Mouse (Mus musculus) stomach, embryonic 15.5 days (tissue): ENCODE measurements around the gene Myl6. TPM values are rescaled to one million over a fixed set of nuclear protein-coding genes. Genes with fewer than 3 reads are reported as not detected.

ENCODE experiments used
- ATAC-seq: fragments of 200-750 bp; cut with Nextera tagmentation; 2 replicates; pipeline ENCODE4 v1.8.0; 2017; ENCODE audit warnings: low read depth, moderate number of reproducible peaks, moderate TSS enrichment; ENCODE audit not compliant: insufficient read depth, low FRiP score
- H3K27ac ChIP-seq: fragments of 300-500 bp; sonication (generic); 2 replicates; pipeline ENCODE4 v1.5.1; 2015; ENCODE audit warnings: mild to moderate bottlenecking, inconsistent platforms
- H3K27me3 ChIP-seq: fragments of 300-500 bp; sonication (generic); replicated peaks from 2 replicates; pipeline ENCODE4 v1.6.1; 2015; ENCODE audit warnings: inconsistent platforms
- H3K36me3 ChIP-seq: fragments of 300-500 bp; sonication (generic); 2 replicates; pipeline ENCODE4 v1.6.1; 2015; ENCODE audit warnings: inconsistent platforms
- H3K4me1 ChIP-seq: fragments of 300-500 bp; sonication (generic); 2 replicates; pipeline ENCODE4 v1.6.1; 2015; ENCODE audit warnings: inconsistent platforms
- H3K4me2 ChIP-seq: fragments of 300-500 bp; sonication (generic); 2 replicates; pipeline ENCODE4 v1.6.1; 2015; ENCODE audit warnings: mild to moderate bottlenecking, inconsistent platforms
- H3K4me3 ChIP-seq: fragments of 300-500 bp; sonication (generic); replicated peaks from 2 replicates; pipeline ENCODE4 v1.5.1; 2015; ENCODE audit warnings: inconsistent platforms
- H3K9ac ChIP-seq: fragments of 300-500 bp; sonication (generic); 2 replicates; pipeline ENCODE4 v1.6.1; 2015; ENCODE audit warnings: inconsistent platforms
- H3K9me3 ChIP-seq: fragments of 300-500 bp; sonication (generic); 2 replicates; pipeline ENCODE4 v1.6.1; 2016; ENCODE audit warnings: inconsistent platforms
- WGBS: fragments of 180-500 bp; shearing (Covaris S2); methylation state at CpG from one replicate; pipeline ENCODE4 v1.1.7; 2015; 5-methylcytosine and 5-hydroxymethylcytosine counted together
- polyA plus RNA-seq: library from polyadenylated mRNA; unstranded; fragments of >200 nt; fragmentation: Nextera tagmentation; extraction: Ambion mirVana; gene quantifications from 2 replicates; pipeline ENCODE4 v1.2.1, GENCODE M21; 2015

Gene Myl6
- polyA plus RNA-seq, result 1,838 and 1,873 TPM in 2 replicates

DNA sequence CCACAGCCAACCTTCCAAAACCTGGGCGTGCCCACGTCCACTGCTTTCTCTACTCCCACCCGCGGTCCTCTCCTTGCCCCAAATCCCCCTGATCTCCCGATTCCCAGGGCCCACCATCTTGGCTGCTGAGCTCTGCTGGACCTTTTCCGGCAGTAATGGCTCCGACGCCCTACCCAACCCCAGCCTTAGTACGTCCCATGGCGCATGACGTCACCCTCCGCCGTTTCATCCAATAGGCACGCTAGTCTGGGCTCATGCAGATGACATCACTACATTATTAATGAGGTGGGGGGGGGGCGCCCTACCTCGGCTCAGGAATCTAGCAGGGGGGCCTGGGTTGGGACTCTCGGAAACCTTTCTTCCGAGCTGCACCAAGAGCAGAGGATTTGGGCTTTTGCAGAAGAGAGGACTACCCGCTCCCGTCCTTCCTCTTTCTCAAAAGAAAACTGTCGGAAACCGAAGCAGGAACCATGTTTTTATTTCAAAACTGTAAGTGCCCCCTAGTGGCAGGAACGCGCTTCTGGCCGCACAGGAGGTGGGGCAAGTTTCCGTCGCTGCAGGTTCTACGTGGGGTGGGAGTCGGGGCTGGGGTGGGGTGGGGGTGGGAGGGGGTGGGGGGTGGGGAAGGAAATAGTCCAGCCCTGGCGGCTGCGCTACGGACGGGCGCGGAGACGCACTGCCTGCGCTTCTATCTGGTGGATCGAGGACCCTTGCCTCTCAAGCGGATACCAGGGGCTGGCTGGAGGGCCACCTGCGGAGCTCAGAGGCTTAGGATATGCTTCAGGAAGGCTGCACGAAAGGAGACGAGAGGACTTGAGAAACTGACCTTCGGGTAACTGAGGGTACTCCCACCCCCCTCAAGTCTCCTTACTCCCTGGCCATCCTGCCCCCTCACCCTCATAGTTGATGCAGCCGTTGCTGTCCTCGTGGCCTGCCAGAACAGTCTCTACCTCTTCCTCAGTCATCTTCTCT lies at the start of gene Myl6:
Myl6 (minus strand) TSS at position 451 of the 972 bp plus-strand sequence.
- H3K9me3 ChIP-seq, result no peaks in the 10 kb centered on the region
- peaks cover 26% of the 10 kb centered on the region for H3K36me3 ChIP-seq
- WGBS, result 0% methylated on average over 45 of the region's 45 CpGs
- peak within 1 kb of the TSS; percentile 87 for H3K9ac ChIP-seq
- H3K27me3 ChIP-seq, result no peaks in the 10 kb centered on the region
- peak; percentile 90 for ATAC-seq
- peak within 1 kb of the TSS; percentile 89 for H3K4me3 ChIP-seq
- peak within 1 kb of the TSS; percentile 84 for H3K4me2 ChIP-seq
- H3K27ac ChIP-seq, result peak within 1 kb of the TSS; percentile 99
- H3K4me1 ChIP-seq, result peaks cover 47% of the 10 kb centered on the region

DNA sequence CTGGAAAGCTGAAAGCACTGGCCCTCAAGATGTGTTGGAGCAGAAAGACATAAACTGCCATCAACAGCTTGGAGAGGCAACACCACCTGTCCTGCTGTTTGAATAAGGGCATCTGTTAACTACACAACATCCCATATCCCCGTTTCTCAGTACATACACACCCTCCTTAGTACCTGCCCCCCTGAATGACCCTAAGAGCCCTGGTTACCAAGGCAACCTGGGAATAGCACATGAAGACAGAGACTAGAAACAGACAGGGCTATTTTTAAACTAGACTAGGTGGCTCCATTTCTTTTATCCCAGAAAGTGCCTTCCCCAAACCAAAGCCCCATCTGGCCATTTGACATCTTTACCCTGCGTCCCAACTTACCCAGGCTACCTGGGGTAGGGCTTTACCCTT lies 49.2 kb upstream of the Myl6 start:
- Histone ChIP-seq H3K27me3 (no peaks in the 10 kb centered on the region), H3K9ac (no peak overlapping the region), H3K4me2 (no peak overlapping the region), H3K27ac (no peak overlapping the region), H3K36me3 (peaks cover 18% of the 10 kb centered on the region), H3K9me3 (no peaks in the 10 kb centered on the region), H3K4me3 (no peak overlapping the region), H3K4me1 (no peaks in the 10 kb centered on the region)
- ATAC-seq, result no peak
- 62% methylated on average over 2 of the region's 2 CpGs for WGBS

DNA sequence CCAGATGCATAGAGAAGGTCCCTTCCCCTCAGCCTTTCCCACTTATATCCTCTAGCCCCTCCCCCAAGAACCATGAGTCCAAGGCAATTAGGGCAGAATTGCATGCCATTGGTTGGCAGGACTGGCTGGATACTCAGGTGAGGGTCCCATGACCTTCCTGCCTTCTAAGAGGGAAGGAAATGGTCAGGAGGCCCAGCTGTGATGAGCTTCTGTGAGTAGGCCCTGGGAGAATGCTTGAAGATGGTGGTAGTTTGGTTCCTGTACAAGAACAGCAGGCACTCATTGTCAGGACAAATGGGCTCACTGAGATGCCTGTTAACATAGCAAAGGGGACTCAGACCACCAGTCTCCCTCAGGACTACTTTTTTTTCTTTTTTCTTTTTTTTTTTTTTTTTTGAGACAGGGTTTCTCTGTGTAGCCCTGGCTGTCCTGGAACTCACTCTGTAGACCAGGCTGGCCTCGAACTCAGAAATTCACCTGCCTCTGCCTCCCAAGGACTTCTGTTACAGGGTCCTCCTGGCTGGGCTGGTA lies 44.5 kb upstream of the Myl6 start:
- H3K4me2 ChIP-seq, result no peak overlapping the region
- no peak overlapping the region for H3K9ac ChIP-seq
- H3K4me3 ChIP-seq, result no peak overlapping the region
- no peaks in the 10 kb centered on the region for H3K36me3 ChIP-seq
- no peaks in the 10 kb centered on the region for H3K27me3 ChIP-seq
- no peak overlapping the region for H3K27ac ChIP-seq
- 93% methylated on average over 1 of the region's 1 CpGs for WGBS
- no peaks in the 10 kb centered on the region for H3K9me3 ChIP-seq
- no peak for ATAC-seq
- H3K4me1 ChIP-seq, result peaks cover 4% of the 10 kb centered on the region; the same call in 1 of the 2 replicates

DNA sequence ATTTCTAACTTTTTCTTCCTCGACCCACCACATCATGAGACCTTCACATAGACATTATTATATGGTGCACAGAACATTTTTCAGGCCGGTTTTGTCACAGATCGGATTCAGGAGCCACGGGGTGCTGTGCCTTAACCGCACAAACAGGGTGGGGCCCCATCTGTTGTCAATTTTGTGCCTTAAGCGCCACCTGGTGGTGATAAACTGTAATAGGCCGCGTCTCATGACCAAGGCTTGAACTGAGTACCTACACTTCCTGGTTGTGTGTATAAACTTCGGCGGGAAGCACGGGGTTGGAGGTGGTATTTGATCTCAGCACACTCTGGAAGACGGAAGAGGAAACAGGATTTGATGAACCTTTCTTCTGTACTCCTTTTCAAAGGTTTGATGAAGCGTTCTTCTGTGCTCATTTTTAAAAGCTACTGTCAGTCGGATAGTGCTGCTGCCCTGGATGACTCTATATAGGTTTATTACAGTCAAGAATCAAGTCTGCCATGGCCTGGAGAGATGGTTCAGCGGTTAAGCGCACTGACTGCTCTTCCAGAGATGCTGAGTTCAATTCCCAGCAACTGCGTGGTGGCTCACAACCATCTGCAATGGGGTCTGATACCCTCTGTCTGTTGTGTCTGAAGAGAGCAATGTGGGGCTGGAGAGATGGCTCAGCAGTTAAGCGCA lies 42.5 kb upstream of the Myl6 start:
- WGBS, result 14% methylated on average over 18 of the region's 18 CpGs
- H3K4me3 ChIP-seq, result peak overlapping the region; percentile 22
- no peaks in the 10 kb centered on the region for H3K9me3 ChIP-seq
- peak; percentile 93 for ATAC-seq
- H3K4me2 ChIP-seq, result peak overlapping the region; percentile 50
- no peaks in the 10 kb centered on the region for H3K27me3 ChIP-seq
- peak overlapping the region; percentile 67 for H3K27ac ChIP-seq
- H3K4me1 ChIP-seq, result peaks cover 4% of the 10 kb centered on the region; the same call in 1 of the 2 replicates
- H3K9ac ChIP-seq, result no peak overlapping the region
- H3K36me3 ChIP-seq, result no peaks in the 10 kb centered on the region

DNA sequence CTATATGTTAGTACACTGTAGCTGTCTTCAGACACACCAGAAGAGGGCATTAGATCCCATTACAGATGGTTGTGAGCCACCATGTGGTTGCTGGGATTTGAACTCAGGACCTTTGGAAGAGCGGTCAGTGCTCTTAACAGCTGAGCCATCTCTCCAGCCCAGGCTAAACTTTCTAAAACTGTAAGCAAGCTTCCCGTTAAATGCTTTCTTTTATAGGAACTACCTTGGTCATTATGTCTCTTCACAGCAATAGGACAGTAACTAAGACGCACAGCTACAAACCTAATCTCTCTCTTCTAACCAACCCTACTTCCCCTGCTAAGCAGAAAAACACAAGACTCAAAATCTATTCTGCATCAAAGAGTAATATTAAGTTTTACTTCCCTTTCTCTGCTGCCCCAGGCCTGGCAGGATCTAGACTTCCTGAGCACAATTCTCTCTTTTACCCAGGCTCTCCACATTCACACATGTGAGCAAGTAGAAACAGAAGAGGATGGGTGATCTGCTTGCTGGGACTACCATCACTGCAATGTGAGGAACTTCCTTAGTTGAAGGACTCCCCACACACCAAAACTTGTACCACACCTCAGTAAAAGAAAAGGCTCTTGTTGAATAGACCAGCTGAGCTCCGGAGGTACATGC lies 41.8 kb upstream of the Myl6 start:
- Histone ChIP-seq H3K4me1 (peaks cover 4% of the 10 kb centered on the region; the same call in 1 of the 2 replicates), H3K4me2 (peak overlapping the region; percentile 50), H3K27ac (peak overlapping the region; percentile 67), H3K9me3 (no peaks in the 10 kb centered on the region), H3K36me3 (no peaks in the 10 kb centered on the region), H3K27me3 (no peaks in the 10 kb centered on the region), H3K9ac (no peak overlapping the region), H3K4me3 (peak overlapping the region; percentile 22; the same call in 1 of the 2 replicates)
- ATAC-seq, result peak; percentile 23; the same call in 1 of the 2 replicates
- WGBS, result 72% methylated on average over 4 of the region's 4 CpGs

DNA sequence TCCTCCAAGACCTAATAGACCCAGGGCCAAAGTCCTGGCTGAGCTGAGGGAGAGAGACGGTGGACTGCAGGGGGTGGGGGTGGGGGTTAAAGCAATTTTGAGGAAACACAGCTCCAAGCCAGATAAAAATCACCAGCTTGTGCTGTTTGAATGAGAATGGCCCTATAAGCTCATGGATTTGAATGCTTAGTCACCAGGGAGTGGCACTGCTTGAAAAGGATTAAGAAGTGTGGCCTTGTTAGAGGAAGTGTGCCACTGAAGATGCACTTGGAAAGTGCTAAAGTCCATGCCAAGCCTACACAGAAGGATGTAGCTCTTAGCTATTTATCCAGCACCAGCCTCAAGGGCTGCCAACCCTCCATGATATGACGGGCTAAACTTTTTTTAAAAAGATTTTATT lies 41.3 kb upstream of the Myl6 start:
- no peak overlapping the region for H3K4me3 ChIP-seq
- H3K4me2 ChIP-seq, result no peak overlapping the region
- ATAC-seq, result no peak
- H3K4me1 ChIP-seq, result peaks cover 4% of the 10 kb centered on the region; the same call in 1 of the 2 replicates
- WGBS, result 56% methylated on average over 2 of the region's 2 CpGs
- no peak overlapping the region for H3K27ac ChIP-seq
- no peaks in the 10 kb centered on the region for H3K36me3 ChIP-seq
- H3K9me3 ChIP-seq, result no peaks in the 10 kb centered on the region
- H3K27me3 ChIP-seq, result no peaks in the 10 kb centered on the region
- no peak overlapping the region for H3K9ac ChIP-seq

DNA sequence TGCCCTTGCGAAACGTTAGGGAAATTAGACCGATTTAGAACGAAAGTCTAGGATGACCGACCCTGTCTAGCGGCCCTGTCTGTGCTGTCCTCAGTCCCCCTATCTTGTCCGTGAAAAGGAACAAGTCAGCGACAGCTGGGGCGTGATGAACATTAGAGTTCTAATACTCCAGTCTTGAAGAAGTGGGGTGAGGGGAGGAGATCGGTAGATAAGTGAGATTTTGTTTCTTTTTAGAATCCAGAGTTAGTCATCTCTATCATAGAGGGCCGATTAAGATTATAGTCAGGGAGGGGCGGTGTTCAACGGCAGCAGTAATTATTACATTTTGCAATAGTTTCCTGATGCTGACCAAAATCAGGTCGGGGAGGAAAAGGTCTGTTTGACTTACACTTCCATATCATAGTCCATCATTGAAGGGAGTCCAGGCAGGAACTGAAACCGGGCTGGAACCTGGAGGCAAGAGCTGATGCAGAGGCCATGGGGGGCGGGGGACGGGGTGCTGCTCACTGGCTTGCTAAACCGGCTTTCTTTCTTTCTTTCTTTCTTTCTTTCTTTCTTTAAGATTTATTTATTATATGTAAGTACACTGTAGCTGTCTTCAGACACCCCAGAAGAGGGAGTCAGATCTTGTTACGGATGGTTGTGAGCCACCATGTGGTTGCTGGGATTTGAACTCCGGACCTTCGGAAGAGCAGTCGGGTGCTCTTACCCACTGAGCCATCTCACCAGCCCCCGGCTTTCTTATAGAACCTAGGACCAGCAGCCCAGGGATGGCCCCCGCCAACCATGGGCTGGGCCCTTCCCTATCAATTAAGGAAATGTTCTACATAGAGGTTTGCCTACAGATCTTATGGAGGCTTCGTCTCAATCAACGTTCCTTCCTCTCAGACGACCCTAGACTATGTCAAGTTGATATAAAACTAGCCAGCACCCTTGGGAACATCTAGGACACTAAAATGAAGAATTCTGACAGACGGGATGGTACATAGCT lies 32.7 kb upstream of the Myl6 start:
- Histone ChIP-seq H3K4me3 (peak overlapping the region; percentile 92), H3K9ac (no peak overlapping the region), H3K9me3 (no peaks in the 10 kb centered on the region), H3K27ac (peak overlapping the region; percentile 60), H3K4me1 (peaks cover 10% of the 10 kb centered on the region; the same call in 1 of the 2 replicates), H3K27me3 (no peaks in the 10 kb centered on the region), H3K36me3 (no peaks in the 10 kb centered on the region; the same call in 1 of the 2 replicates), H3K4me2 (peak overlapping the region; percentile 98)
- WGBS, result 31% methylated on average over 28 of the region's 28 CpGs
- ATAC-seq, result no peak

DNA sequence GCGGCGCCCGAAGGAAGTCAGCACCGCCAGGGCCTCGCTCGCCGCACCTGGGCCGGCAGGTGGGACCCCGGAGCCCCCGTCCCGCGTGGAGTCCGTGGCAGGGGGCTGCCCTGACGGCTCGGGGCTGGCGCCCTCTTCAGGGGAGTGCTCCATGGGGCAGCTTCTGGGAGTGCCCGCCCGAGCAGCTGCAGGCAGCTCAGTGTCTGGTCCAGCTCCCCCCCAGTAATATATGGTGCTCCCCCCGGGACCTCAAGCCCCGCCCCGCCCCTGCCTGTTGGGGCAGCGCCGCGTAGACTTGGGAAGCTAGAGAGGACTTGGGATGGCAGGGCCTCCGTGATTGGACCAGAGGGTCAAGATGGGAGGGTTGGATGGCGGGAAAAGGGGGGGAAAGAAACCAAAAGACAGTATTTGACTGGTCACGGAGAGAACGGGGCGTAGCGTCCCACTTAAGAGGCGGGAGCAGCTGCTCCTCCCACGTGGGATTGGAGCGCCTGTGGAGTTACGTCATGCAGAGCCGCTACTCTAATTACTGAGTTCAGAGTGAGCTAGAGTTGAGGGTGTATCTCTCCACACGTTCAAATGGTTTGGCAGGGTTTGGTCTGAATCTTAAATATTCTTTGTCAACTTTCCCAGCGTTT lies 31.8 kb upstream of the Myl6 start, which contains the start of gene Esyt1:
Esyt1 (minus strand) TSS at position 201 of the 638 bp plus-strand sequence.
- H3K4me2 ChIP-seq, result peak within 1 kb of the TSS; percentile 98
- no peaks in the 10 kb centered on the region for H3K27me3 ChIP-seq
- peak; percentile 98 for ATAC-seq
- H3K27ac ChIP-seq, result peak within 1 kb of the TSS; percentile 90
- peak within 1 kb of the TSS; percentile 92 for H3K4me3 ChIP-seq
- WGBS, result under 1% methylated on average over 37 of the region's 37 CpGs
- H3K9me3 ChIP-seq, result no peaks in the 10 kb centered on the region
- peaks cover 10% of the 10 kb centered on the region; the same call in 1 of the 2 replicates for H3K4me1 ChIP-seq
- H3K9ac ChIP-seq, result peak within 1 kb of the TSS; percentile 95
- peaks cover 4% of the 10 kb centered on the region; the same call in 1 of the 2 replicates for H3K36me3 ChIP-seq

DNA sequence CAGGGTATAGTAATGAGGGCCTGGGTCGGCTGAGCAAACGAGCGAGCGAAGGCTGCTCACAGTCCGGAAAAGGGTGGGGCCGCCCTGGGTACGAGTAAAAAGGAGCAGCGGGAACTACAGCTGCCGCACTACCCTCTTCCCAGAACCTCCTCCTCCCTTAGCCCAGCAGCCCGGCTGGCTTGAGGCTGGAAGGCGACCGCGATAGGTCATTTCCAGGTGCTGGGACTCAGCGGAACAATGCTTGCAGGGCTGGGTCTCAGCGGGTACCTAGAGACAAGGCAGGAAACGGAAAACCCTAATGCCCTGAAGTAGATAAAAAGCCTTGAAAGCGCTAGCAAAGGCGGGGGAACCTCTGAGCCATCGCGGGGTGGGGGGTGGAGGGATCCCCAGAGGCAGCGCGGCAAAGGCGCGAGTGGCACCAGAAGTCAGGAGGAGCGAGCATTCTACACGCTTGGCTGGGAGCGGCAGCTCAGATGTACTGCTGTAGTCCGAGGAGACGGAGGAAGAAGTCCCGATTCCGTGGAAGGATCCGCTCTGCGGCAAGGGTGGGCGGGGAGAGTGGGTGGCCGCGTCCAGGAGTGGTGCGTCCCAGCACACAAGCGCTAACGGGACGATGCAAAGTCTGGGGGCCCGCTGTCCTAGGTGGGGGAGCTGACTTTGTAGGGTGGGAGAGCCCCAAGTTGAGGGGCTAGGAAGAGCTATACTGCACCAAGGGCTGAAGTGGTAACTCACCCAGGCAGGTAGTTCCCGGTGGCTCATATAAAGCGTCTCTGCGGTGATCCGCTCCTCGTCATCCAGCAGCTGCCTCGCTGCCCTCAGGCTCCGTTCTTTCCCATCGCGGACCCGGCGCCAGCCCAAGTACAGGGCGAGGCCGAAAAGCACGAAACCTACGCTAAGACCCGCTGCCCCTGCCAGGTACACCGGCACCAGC lies 31.1 kb upstream of the Myl6 start:
- Histone ChIP-seq H3K36me3 (peaks cover 10% of the 10 kb centered on the region; the same call in 1 of the 2 replicates), H3K4me1 (peaks cover 10% of the 10 kb centered on the region; the same call in 1 of the 2 replicates), H3K9me3 (no peaks in the 10 kb centered on the region), H3K4me2 (peak overlapping the region; percentile 98), H3K4me3 (peak overlapping the region; percentile 92), H3K27me3 (no peaks in the 10 kb centered on the region), H3K9ac (peak overlapping the region; percentile 95), H3K27ac (peak overlapping the region; percentile 90)
- peak; percentile 17 for ATAC-seq
- WGBS, result under 1% methylated on average over 58 of the region's 58 CpGs
